Mouse (Mus musculus): ENCODE measurements around the gene Abcc4. TPM values are rescaled to one million over a fixed set of nuclear protein-coding genes. Genes with fewer than 3 reads are reported as not detected.

Gene Abcc4
- polyA plus RNA-seq, 1 experiment from 2014 or later: 2.2 TPM

GRCm38 (mm10) chr14:118694321-118694720 is 11.7 kb downstream of the Abcc4 start:
- H3K9ac ChIP-seq: no peak overlapping the region
- H3K4me2 ChIP-seq: no peak overlapping the region
- no peaks in the 10 kb centered on the region; the same call in 1 of the 2 replicates for H3K4me1 ChIP-seq (replicated peaks)
- no peaks in the 10 kb centered on the region for H3K9me3 ChIP-seq (replicated peaks)
- WGBS: 85% methylated on average over 7 of the region's 7 CpGs
- no peak overlapping the region for H3K27ac ChIP-seq (ENCODE audit: poor library complexity, severe bottlenecking)
- no peak for ATAC-seq (ENCODE audit: insufficient number of reproducible peaks, low FRiP score)
- no peaks in the 10 kb centered on the region for H3K36me3 ChIP-seq
- no peaks in the 10 kb centered on the region for H3K27me3 ChIP-seq (replicated peaks)
- H3K4me3 ChIP-seq: no peak overlapping the region

DNA sequence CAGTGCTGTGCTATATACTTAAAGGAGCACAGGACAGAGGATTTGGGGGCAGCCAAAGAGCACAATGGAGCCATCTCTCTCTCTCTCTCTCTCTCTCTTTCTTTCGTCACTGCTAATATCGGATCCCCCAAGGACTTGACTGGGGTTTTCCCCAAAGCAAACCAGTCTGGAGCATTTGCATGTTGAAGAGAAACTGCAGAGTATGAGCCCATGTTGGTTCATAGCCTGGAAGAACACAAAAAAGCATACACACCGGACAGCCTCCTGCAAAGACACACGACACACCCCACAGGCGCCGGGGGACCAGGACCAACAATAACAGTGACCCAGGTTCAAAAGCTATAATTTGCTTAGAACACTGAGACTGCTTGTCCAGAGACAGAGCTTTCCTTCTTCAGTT is 14.1 kb downstream of the Abcc4 start:
- no peak overlapping the region for H3K4me2 ChIP-seq
- H3K36me3 ChIP-seq: no peaks in the 10 kb centered on the region
- no peak for ATAC-seq (ENCODE audit: insufficient number of reproducible peaks, low FRiP score)
- no peak overlapping the region for H3K9ac ChIP-seq
- no peak overlapping the region for H3K4me3 ChIP-seq
- H3K27ac ChIP-seq (ENCODE audit: poor library complexity, severe bottlenecking): no peak overlapping the region
- no peaks in the 10 kb centered on the region; the same call in 1 of the 2 replicates for H3K4me1 ChIP-seq (replicated peaks)
- H3K9me3 ChIP-seq (replicated peaks): no peaks in the 10 kb centered on the region
- 87% methylated on average over 6 of the region's 6 CpGs for WGBS
- H3K27me3 ChIP-seq (replicated peaks): no peaks in the 10 kb centered on the region

GRCm38 (mm10) chr14:118691404-118691803 is 14.6 kb downstream of the Abcc4 start:
- WGBS: 83% methylated on average over 5 of the region's 5 CpGs
- Histone ChIP-seq H3K4me2 (no peak overlapping the region), H3K36me3 (no peaks in the 10 kb centered on the region), H3K27ac (ENCODE audit: poor library complexity, severe bottlenecking) (no peak overlapping the region), H3K27me3 (replicated peaks) (no peaks in the 10 kb centered on the region), H3K9me3 (replicated peaks) (no peaks in the 10 kb centered on the region), H3K4me3 (no peak overlapping the region), H3K4me1 (replicated peaks) (no peaks in the 10 kb centered on the region; the same call in 1 of the 2 replicates), H3K9ac (no peak overlapping the region)
- no peak for ATAC-seq (ENCODE audit: insufficient number of reproducible peaks, low FRiP score)

DNA sequence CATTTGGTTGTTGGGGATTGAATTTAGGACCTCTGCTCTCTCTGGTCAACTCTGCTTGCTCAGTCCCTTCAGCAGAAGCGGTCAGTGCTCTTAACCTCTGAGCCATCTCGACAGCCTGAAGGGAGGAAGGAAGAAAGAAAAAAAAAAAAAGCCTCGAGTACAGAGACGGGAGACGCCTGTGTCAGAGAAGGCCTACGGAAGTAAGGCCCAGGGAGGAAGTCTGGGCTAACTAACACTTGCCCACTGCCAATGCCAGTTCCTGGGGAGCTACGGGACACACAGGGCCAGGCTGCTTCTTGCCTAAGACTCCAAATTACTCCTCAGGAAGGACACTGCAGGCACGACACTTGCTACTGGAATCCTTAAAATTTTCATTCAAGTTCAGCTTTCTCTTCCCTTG is 15.1 kb downstream of the Abcc4 start:
- no peak overlapping the region for H3K4me3 ChIP-seq
- 47% methylated on average over 8 of the region's 8 CpGs for WGBS
- no peaks in the 10 kb centered on the region for H3K27me3 ChIP-seq (replicated peaks)
- H3K4me1 ChIP-seq (replicated peaks): no peaks in the 10 kb centered on the region; the same call in 1 of the 2 replicates
- H3K9me3 ChIP-seq (replicated peaks): no peaks in the 10 kb centered on the region
- H3K9ac ChIP-seq: no peak overlapping the region
- no peak overlapping the region for H3K4me2 ChIP-seq
- ATAC-seq (ENCODE audit: insufficient number of reproducible peaks, low FRiP score): no peak
- no peaks in the 10 kb centered on the region for H3K36me3 ChIP-seq
- no peak overlapping the region for H3K27ac ChIP-seq (ENCODE audit: poor library complexity, severe bottlenecking)

DNA sequence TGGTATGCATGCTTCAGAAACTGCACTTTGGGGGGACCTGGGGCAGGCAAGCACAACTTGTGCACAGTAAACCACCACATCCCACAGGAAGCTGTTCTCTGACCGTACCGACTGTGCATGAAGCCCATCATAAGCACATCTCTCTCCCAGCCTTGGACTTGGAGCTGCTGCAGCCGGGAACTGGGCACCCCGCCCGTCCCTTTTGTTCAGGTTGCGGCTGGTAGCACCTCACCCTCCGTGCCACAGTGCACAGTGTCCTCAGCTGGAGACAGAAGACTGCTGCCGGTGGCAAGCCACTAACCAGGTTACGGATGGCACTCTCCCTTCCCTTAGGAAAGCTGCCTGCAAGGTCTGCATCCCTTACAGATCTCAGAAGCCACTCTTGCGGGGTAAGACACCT is 15.7 kb downstream of the Abcc4 start:
- WGBS: 76% methylated on average over 10 of the region's 10 CpGs

DNA sequence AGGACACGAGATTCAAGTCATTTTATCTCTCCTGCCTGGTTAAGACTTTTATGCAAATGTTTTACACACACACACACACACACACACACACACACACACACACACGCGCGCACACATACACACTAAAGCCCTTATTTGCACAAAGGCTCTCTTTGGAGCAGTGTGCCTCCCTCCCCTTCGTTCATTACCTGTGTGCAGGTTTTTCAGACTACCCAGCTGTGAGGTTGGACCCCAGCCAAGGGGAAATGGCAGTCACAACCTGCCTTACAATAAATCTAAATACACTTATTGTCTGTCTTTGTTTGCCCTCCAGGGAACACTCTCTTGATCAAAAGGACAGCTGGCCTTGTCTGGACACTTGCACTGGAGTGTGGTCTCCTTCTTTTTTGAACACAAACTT is 17.4 kb downstream of the Abcc4 start:
- no peak overlapping the region for H3K4me2 ChIP-seq
- no peaks in the 10 kb centered on the region; the same call in 1 of the 2 replicates for H3K4me1 ChIP-seq (replicated peaks)
- 83% methylated on average over 5 of the region's 5 CpGs for WGBS
- H3K9ac ChIP-seq: no peak overlapping the region
- H3K27me3 ChIP-seq (replicated peaks): no peaks in the 10 kb centered on the region
- H3K4me3 ChIP-seq: no peak overlapping the region
- no peak overlapping the region for H3K27ac ChIP-seq (ENCODE audit: poor library complexity, severe bottlenecking)
- H3K36me3 ChIP-seq: no peaks in the 10 kb centered on the region
- ATAC-seq (ENCODE audit: insufficient number of reproducible peaks, low FRiP score): no peak
- H3K9me3 ChIP-seq (replicated peaks): no peaks in the 10 kb centered on the region

More for the DNA sequence above, 15.7 kb downstream of the Abcc4 start:
- H3K27ac ChIP-seq (ENCODE audit: poor library complexity, severe bottlenecking): no peak overlapping the region
- H3K4me3 ChIP-seq: no peak overlapping the region
- no peak overlapping the region for H3K4me2 ChIP-seq
- no peak for ATAC-seq (ENCODE audit: insufficient number of reproducible peaks, low FRiP score)
- no peaks in the 10 kb centered on the region; the same call in 1 of the 2 replicates for H3K4me1 ChIP-seq (replicated peaks)
- H3K9me3 ChIP-seq (replicated peaks): no peaks in the 10 kb centered on the region
- H3K9ac ChIP-seq: no peak overlapping the region
- no peaks in the 10 kb centered on the region for H3K27me3 ChIP-seq (replicated peaks)
- no peaks in the 10 kb centered on the region for H3K36me3 ChIP-seq

GRCm38 (mm10) chr14:118686861-118687260 is 19.2 kb downstream of the Abcc4 start:
- H3K27me3 ChIP-seq (replicated peaks): no peaks in the 10 kb centered on the region
- no peak overlapping the region for H3K9ac ChIP-seq
- no peak for ATAC-seq (ENCODE audit: insufficient number of reproducible peaks, low FRiP score)
- H3K4me1 ChIP-seq (replicated peaks): no peaks in the 10 kb centered on the region; the same call in 1 of the 2 replicates
- no peak overlapping the region for H3K4me2 ChIP-seq
- no peak overlapping the region for H3K4me3 ChIP-seq
- no peaks in the 10 kb centered on the region for H3K9me3 ChIP-seq (replicated peaks)
- no peak overlapping the region for H3K27ac ChIP-seq (ENCODE audit: poor library complexity, severe bottlenecking)
- WGBS: 79% methylated on average over 5 of the region's 5 CpGs
- no peaks in the 10 kb centered on the region for H3K36me3 ChIP-seq

GRCm38 (mm10) chr14:118685572-118685971 is 20.4 kb downstream of the Abcc4 start:
- no peaks in the 10 kb centered on the region; the same call in 1 of the 2 replicates for H3K4me1 ChIP-seq (replicated peaks)

DNA sequence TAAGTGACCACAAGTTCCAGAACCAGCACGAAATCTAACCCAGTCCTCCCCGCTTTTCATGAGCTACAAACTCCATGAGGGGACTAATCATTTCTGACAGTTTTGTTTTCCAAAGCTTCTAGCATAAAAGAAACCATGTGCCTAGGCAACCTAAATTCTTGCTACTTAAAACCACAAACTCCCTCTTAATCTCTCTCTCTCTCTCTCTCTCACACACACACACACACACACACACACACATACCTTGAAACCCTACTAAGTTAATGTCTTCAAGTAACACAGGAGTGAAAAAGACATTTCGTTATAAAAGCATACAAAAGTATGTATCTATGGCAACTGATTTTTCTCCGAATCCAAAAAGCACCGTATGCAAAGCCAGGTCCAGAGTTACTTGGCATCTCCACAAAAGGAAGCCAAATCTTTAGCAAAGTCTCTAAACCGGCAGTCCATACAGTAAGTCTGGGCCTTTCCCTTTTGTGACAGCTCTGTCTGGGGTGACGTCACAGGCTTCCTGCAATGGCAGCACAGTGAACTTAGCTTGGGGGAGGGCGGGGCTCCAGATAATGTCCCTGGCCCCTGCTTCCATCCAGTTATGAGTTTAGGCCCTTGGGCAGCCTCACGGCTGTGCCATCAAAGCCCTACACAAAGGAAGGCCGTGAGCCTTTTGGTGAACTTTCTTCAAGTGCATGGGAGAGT is 23.5 kb downstream of the Abcc4 start:
- Histone ChIP-seq H3K9ac (no peak overlapping the region), H3K4me2 (no peak overlapping the region), H3K4me3 (no peak overlapping the region), H3K27me3 (replicated peaks) (0 out of 2 replicates have a peak, but pooled peaks cover 5% of the 10 kb centered on the region), H3K27ac (ENCODE audit: poor library complexity, severe bottlenecking) (no peak overlapping the region), H3K36me3 (no peaks in the 10 kb centered on the region), H3K9me3 (replicated peaks) (no peaks in the 10 kb centered on the region), H3K4me1 (replicated peaks) (no peaks in the 10 kb centered on the region)
- no peak for ATAC-seq (ENCODE audit: insufficient number of reproducible peaks, low FRiP score)
- 63% methylated on average over 10 of the region's 10 CpGs for WGBS

More at GRCm38 (mm10) chr14:118685572-118685971, 20.4 kb downstream of the Abcc4 start:
- H3K27me3 ChIP-seq (replicated peaks): no peaks in the 10 kb centered on the region
- 91% methylated on average over 6 of the region's 6 CpGs for WGBS
- no peak for ATAC-seq (ENCODE audit: insufficient number of reproducible peaks, low FRiP score)
- no peak overlapping the region for H3K4me2 ChIP-seq
- H3K9ac ChIP-seq: no peak overlapping the region
- no peak overlapping the region for H3K4me3 ChIP-seq
- no peak overlapping the region for H3K27ac ChIP-seq (ENCODE audit: poor library complexity, severe bottlenecking)
- H3K9me3 ChIP-seq (replicated peaks): no peaks in the 10 kb centered on the region
- no peaks in the 10 kb centered on the region for H3K36me3 ChIP-seq

GRCm38 (mm10) chr14:118681087-118681486 is 24.9 kb downstream of the Abcc4 start:
- WGBS: 56% methylated on average over 8 of the region's 8 CpGs
- H3K9ac ChIP-seq: no peak overlapping the region
- H3K27me3 ChIP-seq (replicated peaks): 0 out of 2 replicates have a peak, but pooled peaks cover 10% of the 10 kb centered on the region
- H3K9me3 ChIP-seq (replicated peaks): no peaks in the 10 kb centered on the region
- no peak overlapping the region for H3K4me2 ChIP-seq
- no peak for ATAC-seq (ENCODE audit: insufficient number of reproducible peaks, low FRiP score)
- no peaks in the 10 kb centered on the region for H3K36me3 ChIP-seq
- H3K4me3 ChIP-seq: no peak overlapping the region
- H3K4me1 ChIP-seq (replicated peaks): no peaks in the 10 kb centered on the region
- no peak overlapping the region for H3K27ac ChIP-seq (ENCODE audit: poor library complexity, severe bottlenecking)

DNA sequence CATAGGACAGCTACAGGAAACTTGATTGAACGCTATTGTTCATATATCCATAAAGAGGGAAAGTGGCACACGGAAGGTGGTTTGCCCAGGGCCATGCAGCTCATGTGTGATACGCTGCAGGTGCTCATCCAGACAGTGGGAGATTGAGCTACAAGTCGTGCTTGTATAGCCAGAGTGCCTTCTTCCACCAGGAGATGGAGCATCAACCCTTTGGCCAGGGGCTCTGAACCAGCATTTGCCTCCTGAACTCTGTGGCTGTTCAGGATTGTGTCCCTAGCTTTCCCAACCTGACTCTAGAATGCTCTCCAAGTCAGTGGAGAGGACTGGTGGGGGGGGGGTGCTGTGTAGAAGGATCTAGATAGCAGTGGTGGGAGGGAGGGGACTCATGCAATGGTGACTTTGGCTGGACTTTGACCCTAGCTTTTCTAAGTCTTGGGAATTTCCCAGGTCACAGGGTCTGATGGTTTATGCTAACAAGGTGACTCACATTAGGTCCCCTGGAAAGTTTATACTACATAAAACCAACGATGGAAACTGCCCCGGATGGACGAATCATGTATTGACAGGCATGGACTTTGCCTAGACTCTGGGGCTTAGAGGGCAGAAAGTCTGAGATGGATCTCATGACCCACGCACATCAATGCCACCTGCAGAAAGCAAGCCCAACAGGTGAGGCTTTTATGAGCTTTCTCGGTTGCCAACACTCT is 27.6 kb downstream of the Abcc4 start:
- Histone ChIP-seq H3K4me3 (no peak overlapping the region), H3K27ac (ENCODE audit: poor library complexity, severe bottlenecking) (no peak overlapping the region), H3K4me2 (no peak overlapping the region), H3K9ac (no peak overlapping the region), H3K4me1 (replicated peaks) (no peaks in the 10 kb centered on the region), H3K9me3 (replicated peaks) (no peaks in the 10 kb centered on the region), H3K36me3 (no peaks in the 10 kb centered on the region), H3K27me3 (replicated peaks) (0 out of 2 replicates have a peak, but pooled peaks cover 15% of the 10 kb centered on the region)
- no peak for ATAC-seq (ENCODE audit: insufficient number of reproducible peaks, low FRiP score)
- WGBS: 83% methylated on average over 9 of the region's 9 CpGs
